Mouse (Mus musculus): Measurements from ENCODE around the gene Ttc27.

Gene Ttc27

GRCm38 (mm10) chr17:74752906-74753627 is 35.5 kb downstream of the Ttc27 start:
- DNase-seq (ENCODE audit: low read depth in 1 of 2, low spot score in 2 of 2), result no peak

DNA sequence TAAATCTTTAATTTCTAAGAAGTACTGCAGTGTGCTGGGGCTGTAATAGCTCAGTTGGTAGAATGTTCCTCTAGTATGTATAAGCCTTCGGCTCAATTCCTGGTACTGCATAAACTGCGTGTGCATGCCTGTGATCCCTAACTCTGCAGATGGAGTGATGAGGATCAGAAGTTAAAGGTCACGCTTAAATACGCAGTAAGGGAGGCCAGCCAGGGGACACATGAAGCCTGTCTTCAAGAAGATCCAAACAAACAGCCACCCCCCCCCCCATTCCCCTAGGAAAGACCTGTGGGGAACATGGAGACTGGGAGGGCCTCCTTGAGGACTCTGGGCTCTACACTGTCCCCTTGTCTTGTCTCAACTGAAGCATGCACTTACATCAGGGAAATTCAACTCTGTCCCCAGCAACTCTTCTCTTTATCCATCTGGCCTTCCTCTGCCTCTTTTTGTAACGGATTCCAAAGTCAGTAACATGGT is 36.1 kb downstream of the Ttc27 start:
- DNase-seq (ENCODE audit: low read depth in 1 of 2, low spot score in 2 of 2), result no peak

- no peak for DNase-seq (ENCODE audit: low read depth in 1 of 2, low spot score in 2 of 2)
Observed at GRCm38 (mm10) chr17:74754369-74755118, 37.0 kb downstream of the Ttc27 start.

GRCm38 (mm10) chr17:74769390-74769811 is 51.9 kb downstream of the Ttc27 start:
- DNase-seq (ENCODE audit: low read depth in 1 of 2, low spot score in 2 of 2), result no peak

GRCm38 (mm10) chr17:74772364-74772763 is 54.8 kb downstream of the Ttc27 start:
- no peak for DNase-seq (ENCODE audit: low read depth in 1 of 2, low spot score in 2 of 2)

GRCm38 (mm10) chr17:74773556-74773955 is 56.0 kb downstream of the Ttc27 start:
- no peak for DNase-seq (ENCODE audit: low read depth in 1 of 2, low spot score in 2 of 2)

DNA sequence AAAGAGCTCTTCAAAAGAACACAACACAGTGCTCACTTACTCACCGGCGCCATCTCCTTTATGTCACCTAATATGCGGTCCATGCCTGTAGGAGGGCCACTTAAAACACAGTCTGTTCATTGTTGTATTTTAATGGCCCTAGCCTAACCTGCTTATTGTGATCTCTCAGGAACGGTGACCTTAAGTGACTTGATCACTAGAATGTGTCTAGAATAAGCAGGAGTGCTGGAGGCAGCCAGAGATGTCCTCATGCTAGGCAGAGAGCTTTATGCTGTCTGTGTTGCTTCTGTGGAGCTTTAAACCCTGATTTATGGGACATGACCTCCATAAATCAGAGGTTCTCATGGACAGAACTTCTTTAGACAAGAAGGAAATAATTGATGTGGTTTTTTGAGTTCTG is 62.6 kb downstream of the Ttc27 start:
- no peak for DNase-seq (ENCODE audit: low read depth in 1 of 2, low spot score in 2 of 2)

GRCm38 (mm10) chr17:74780627-74781026 is 63.1 kb downstream of the Ttc27 start:
- DNase-seq (ENCODE audit: low read depth in 1 of 2, low spot score in 2 of 2), result no peak

DNA sequence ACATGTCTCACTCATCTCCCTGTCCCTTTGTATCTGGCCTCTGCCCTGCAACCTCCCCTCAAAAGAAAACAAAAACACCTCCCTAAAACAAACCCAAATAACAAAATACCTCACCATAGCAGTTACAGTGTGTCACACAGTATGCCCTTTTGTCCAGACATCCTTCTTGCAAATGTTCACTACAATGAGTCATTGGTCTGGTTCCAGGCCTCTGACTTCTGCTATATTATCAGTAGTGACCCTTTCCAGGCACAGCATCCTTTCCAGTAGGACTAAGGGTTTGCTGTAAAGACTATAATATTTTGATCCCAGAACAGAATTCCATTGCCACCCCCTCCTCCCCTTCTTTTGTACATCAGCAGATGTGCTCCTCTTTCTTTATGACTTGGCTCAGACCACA is 64.4 kb downstream of the Ttc27 start:
- no peak for DNase-seq (ENCODE audit: low read depth in 1 of 2, low spot score in 2 of 2)

DNA sequence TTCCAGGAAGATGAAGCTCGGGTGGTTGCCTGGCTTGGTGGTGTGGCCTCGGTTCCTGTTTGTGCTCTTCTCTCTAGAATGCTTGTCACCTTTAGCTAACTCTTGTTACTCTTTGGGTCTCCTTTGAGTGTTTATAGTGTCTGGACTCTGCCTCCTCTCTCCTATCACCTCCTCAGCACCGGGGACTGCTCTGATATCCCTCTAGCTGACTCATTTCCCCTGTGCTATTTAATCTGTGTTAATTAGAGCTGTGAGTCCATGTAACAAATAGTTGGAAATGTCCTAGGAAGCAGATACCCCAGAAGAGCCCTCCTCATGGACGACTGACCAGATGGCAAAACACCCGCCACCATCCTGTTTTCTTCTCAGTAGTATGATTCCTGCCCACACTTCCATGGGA is 68.1 kb downstream of the Ttc27 start:
- DNase-seq (ENCODE audit: low read depth in 1 of 2, low spot score in 2 of 2), result no peak

GRCm38 (mm10) chr17:74786198-74786734 is 68.7 kb downstream of the Ttc27 start:
- DNase-seq (ENCODE audit: low read depth in 1 of 2, low spot score in 2 of 2), result no peak

- DNase-seq (ENCODE audit: low read depth in 1 of 2, low spot score in 2 of 2), result no peak
Observed at GRCm38 (mm10) chr17:74796023-74796699, 78.6 kb downstream of the Ttc27 start.

- DNase-seq (ENCODE audit: low read depth in 1 of 2, low spot score in 2 of 2), result no peak
Observed at GRCm38 (mm10) chr17:74799865-74800264, 82.3 kb downstream of the Ttc27 start.

GRCm38 (mm10) chr17:74802765-74803164 is 85.2 kb downstream of the Ttc27 start:
- DNase-seq (ENCODE audit: low read depth in 1 of 2, low spot score in 2 of 2), result no peak

- no peak for DNase-seq (ENCODE audit: low read depth in 1 of 2, low spot score in 2 of 2)
Observed at GRCm38 (mm10) chr17:74803835-74804234, 86.3 kb downstream of the Ttc27 start.

- DNase-seq (ENCODE audit: low read depth in 1 of 2, low spot score in 2 of 2), result no peak
Observed at GRCm38 (mm10) chr17:74804321-74804930, 86.9 kb downstream of the Ttc27 start.

- DNase-seq (ENCODE audit: low read depth in 1 of 2, low spot score in 2 of 2), result no peak
Observed at GRCm38 (mm10) chr17:74807509-74808248, 90.1 kb downstream of the Ttc27 start.

- no peak for DNase-seq (ENCODE audit: low read depth in 1 of 2, low spot score in 2 of 2)
Observed at GRCm38 (mm10) chr17:74808330-74808729, 90.8 kb downstream of the Ttc27 start.

DNA sequence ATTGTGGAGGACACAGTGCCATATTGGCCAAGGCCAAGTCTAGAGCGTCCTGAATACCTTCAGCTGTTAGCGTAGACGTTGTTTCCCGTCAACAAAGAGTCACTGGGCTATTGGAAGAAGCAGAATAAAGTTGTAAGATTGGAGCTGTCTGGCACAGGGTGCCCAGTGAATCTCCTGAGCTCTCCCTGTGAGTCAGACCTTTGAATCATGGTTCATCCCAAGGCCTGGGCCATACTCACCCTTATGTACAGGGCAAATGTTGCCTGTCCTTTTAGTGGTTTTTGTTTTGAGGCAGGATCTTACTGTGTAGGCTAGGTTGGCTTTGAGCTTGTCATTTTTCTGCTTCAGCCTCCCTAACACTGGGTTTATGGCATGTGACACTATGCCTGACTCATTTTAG is 91.4 kb downstream of the Ttc27 start:
- no peak for DNase-seq (ENCODE audit: low read depth in 1 of 2, low spot score in 2 of 2)

DNA sequence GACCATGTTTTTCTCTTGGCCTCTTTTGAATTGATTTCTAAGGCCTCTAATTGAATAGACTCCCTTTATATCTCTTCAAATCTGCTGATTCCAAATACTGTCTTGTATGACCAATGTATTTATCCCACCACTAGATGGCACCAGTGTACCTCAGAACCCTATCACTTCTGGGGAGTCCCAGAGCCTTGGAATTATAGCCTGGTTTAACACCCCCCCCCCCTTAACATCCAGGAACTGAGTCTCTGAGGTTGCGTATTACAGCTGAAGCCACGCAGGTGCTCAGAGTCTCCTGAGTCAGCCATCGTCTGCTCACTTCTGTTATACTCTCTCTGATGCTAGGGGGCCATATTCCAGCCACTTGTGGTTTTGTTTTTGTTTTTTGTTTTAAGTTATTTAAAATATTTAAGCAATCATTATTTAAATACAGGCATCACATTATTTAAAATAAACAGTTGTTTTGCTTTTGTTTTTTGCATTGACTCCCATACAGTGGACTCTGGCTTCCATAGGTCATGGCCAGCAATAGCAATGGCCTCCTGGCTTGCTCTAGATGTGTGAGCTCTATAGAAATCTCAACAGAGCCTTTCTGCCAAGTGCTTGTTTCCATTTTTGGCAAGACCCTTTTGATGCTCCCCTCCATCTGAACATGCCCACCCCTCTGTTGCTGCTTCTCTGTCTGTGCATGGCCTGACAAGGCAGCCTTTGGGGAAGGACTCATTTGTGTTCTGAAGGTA is 93.5 kb downstream of the Ttc27 start:
- no peak for DNase-seq (ENCODE audit: low read depth in 1 of 2, low spot score in 2 of 2)

All from monocyte, adult 2 months (primary cell).